Mouse (Mus musculus) gonadal fat pad, adult 2 months (tissue): ENCODE results near the gene Traip. TPM values are rescaled to one million over a fixed set of nuclear protein-coding genes. Genes with fewer than 3 reads are reported as not detected.

Experiments used
- DNase-seq: peaks from one replicate; pipeline ENCODE4 v3.0.0-alpha.2; 2012; ENCODE audit warnings: low read depth
- polyA plus RNA-seq: library from polyadenylated mRNA; depleted of rRNA; stranded (reverse); fragments of >200 nt; gene quantifications from 2 replicates; pipeline ENCODE4 v1.2.3, GENCODE M21; 2012

Traip gene
- polyA plus RNA-seq, 1 experiment: 0.81 TPM

DNA sequence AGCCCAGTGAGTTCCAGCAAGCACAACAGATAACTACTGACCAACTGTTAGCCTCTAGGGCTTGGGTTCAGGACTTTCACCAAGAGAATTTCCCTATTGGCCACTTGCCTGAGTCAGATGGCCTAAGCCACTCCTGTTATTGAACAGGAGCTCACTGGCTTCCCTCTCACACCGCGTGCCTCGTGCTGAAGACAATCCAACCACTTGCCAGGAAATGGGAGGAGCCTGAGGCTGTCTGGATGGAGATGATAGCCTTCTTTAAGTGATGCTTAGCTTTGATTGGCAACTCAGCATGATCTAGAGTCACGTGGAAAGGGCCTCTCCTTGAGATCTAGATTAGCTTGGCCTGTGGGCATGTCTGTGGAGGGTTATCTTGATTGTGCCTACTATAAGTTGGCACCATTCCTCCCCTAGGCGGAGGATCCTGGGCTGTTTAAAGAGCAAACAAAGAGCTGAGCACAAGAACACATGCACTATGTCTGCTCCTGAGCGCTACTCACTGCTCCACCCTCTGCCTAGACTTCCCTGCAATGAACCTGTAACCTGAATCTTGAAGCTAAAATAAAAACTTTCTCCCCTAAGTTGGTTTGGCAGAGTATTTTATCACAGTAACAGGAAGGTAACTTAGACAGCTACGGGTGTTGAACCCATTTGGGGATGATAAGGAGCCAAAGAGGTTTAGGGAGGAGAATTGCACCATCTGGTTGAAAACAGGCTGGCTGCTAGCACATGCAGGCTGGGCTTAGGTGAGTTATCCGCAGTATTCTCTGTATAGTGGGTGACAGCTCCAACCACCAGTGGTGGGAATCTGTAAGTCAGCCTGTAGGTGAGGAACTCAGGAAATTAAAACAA is 22.0 kb downstream of the Traip start:
- DNase-seq: no peak

GRCm38 (mm10) chr9:107974491-107975171 is 24.7 kb downstream of the Traip start:
- no peak for DNase-seq

DNA sequence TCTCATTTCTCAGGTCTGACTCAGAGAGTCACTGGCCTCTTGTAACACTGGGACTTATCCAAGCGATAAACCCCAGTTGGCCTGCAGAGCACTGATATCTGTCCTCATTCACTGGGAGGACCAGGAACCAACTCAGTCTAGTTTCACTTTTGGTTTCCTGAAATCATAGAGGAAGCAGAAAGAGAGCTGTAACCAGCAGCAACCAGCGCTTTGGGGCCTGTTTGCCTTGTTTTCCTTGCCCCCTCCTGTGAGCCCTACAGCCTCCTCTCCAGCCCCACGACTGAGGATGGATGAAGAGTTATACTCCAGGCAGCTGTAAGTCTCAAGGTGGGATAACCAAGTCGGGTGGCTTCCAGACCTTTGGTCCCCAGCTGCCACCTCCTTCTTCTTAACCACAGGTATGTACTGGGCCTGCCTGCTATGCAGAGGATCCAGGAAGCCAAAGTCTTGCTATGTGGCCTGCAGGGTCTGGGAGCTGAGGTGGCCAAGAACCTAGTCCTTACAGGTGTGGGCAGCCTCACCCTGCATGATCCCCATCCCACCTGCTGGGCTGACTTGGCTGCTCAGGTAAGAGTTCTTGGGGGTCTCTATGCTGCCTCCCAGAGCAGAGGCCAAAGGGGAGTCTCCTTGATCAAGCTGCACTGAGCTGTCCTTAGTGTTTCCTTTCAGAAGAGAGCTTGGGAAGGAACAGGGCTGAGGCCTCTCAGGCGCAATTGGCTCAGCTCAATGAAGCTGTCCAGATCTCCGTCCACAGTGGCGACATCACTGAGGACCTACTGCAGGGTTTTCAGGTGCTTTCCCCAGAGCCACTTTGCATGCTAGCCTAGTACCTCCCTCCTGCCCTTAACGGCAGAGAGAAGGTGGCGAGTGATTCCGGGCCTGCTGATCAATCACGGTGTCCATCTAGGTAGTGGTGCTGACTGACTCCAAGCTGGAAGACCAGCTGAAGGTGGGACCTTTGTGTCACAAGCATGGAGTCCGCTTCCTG is 25.8 kb downstream of the Traip start, which contains the start of gene Uba7:
Gene Uba7, plus strand, starts transcription at position 107 of the 988 bp plus-strand sequence.
- no peak for DNase-seq

- DNase-seq: no peak
Measured at GRCm38 (mm10) chr9:107978815-107979214, 28.9 kb downstream of the Traip start.

- DNase-seq: no peak
Measured at GRCm38 (mm10) chr9:107981684-107982605, 32.0 kb downstream of the Traip start.

DNA sequence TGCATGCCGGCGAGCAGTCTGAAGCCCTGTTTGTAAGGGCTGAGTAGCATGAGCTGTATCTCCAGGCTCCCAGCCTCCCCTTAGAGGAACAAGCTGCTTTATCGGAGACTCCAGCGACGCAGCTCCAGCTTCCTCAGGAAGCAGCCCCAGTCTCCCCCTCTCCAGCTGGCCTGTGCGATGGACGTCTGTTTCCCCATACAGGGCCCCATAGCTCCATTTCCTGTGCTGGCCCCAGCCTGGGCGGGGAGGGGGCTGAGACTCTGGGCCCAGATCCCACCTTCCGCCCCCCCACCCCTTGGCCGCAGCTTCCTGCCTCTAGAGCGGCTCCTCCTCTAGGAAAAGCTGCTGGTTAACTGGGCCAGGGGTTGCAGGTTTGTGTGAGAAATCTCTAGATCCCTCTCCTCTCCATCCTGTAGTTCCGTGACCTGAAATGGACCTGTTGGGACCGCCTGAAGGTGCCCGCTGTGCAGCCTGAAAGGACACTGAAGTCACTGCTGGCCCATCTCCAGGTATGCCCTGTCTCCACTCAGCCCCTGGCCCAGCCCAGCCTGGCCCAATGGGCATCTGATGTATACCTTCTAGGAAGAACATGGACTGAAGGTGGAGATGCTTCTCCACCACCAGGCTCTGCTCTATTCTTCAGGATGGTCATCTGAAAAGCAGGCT is 32.9 kb downstream of the Traip start, which contains the start of gene Gm20661:
Gene Gm20661, plus strand, starts transcription at position 378 of the 666 bp plus-strand sequence.
- DNase-seq: no peak

DNA sequence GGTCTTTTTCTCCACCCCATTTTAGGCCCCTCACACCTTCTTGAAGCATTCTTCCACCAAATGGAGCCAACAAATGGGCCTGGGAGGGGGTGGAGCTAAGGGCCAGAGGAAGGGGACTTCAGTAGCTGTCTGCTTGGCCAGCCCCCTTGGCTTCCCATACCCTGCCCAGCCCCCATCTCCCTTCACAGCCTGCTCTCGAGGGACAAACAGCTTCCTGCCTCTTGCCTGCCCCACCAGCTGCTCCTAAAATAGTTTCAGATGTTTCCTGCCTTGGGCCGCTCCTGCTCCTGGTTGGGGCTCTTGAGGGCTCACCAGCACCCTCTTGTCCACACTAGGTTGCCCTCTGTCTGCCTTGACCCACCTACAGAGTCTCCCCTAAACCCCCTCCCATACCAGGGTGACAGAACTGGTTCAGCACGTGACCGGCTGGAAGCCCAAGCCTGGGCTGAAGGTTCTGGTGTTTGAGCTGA is 33.5 kb downstream of the Traip start:
- no peak for DNase-seq

DNA sequence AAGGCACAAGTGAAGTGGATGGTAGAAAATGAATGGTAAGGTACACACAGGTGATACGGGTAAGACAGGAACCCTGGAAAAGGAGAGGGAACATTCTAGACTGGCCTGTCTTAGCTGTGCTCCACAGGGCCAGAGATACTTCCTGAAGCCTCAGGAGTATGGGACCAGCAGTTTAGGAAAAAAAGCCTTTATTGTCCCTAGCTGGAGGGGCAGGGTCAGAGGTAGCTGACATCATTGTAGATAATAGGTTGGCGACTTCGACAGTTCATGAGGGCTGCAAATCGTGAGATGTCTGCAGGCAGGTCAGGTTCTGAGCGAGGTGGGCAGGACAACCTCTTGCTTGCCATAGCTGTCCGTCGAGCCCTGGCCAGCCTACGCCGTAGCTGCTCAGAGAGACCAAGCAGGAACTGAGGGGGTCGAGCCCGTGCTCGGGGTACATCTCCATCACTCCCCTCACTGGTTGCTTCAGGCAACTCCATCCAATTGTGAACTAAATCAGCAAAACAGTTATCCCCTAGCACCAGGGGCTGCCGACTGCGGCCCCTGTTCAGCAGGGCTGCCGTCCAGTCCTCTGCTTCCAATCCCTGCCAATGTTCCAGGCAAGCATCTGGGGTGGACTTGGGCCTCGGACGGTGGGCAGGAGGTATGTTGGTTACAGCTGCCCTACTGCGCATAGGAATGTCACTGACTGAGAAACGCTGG is 34.3 kb downstream of the Traip start:
- no peak for DNase-seq

DNA sequence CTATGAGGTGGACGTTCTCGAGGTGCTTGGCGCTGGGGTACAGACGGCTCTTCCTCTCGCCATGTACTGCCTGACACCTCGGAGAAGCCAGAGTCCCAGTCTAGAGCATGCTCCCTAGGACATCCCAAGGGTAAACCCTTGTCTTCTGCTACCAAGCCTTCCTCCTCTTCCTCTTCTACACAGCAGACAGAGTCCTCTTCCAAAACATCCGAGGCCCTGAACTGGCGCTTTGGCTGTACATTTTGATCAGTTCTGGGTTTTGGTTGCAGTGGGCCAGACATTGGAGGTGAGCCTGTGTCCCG is 34.8 kb downstream of the Traip start:
- DNase-seq: no peak

DNA sequence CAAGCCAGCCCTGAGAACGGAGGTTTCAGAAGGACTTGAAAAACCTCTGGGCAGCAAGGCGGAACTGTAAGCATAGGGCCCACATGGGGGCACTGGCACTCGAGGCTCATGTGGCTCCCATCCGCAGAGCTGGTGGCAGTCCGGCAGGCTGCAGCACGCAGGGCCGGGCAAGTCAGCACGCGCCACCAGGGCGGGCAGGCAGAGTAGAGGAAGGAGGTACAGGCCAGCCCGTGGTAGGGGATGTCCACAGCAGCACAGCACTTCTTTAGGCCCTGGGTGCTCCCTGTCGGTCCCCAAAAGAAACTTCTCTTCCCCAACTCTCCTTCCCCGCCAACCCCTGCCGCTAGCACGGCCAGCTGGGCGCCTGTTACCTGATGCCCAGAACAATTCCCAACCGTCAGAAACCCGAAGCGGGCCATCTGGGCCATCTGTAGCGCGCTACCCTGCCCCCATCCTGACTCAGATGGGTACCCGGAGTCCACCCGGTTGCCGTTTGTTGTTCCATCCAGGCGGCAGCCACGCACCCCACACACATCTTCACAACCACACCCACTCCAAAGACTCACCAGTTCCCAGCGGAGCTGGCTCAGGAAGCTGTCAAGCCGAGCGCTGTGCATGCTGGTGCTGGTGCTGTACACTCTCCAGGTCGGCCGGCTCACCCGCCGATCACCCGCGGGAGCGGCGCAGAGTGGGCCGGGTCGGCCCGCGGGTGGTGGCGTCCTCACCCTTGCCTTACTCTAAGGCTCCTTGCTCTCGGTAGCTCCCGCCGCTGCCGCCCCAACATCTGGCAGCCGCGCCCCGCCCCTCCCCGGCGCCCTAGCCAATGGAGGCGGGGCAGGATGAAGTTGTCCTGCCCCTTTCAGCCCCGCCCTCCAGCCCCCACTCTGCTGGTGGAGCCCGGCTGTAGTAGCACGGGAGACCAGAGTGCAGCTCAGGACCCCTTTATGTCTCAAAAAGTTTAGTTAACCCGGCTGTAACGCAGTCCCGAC is 35.5 kb downstream of the Traip start, which contains the start of gene Inka1:
Gene Inka1, minus strand, starts transcription at position 749 of the 989 bp plus-strand sequence.
- DNase-seq: no peak

- no peak for DNase-seq
Measured at GRCm38 (mm10) chr9:107986376-107986775, 36.4 kb downstream of the Traip start.

DNA sequence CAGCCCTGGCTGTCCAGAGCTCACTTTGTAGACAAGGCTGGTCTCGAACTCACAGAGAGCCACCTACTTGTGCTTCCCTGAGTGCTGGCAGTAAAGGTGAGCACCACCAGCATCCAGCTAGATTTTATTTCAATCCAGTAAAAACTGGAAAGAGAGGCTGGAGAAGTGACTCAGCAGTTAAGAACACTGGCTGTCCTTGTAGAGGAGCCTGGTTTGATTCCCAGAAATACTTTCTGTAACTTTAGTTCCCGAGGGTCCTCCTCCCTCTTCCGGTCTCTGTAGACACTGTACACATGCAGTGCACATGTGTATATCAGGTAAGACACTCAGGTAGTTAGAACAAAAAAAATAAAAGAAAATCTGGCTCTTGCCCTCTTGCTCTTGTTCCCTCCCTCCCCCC is 38.0 kb downstream of the Traip start:
- DNase-seq: no peak

DNA sequence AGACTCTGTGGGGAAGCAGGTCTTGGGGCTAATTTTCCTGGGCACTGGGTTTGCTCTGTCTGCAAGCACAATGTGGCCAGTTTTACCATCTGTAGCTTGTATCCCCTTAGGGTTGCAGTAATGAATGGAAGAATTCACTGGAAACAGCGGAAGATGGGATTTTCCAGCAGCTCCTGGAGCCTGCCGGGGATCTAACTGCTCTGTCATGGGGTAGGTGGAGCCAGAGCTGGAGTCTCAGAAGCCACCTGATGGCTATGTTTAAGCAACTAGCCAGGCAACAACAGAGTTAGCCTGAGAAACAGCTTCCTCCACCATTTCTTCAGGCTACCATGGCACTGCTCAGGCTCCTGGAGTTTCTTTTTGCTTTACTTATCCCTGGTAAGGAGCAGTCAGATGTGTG is 42.3 kb downstream of the Traip start, which contains the start of gene Cdhr4:
Gene Cdhr4, plus strand, starts transcription at position 301 of the 400 bp plus-strand sequence.
- DNase-seq: no peak

GRCm38 (mm10) chr9:107993013-107993412 is 43.1 kb downstream of the Traip start:
- DNase-seq: no peak

GRCm38 (mm10) chr9:107994464-107994863 is 44.5 kb downstream of the Traip start:
- DNase-seq: no peak

DNA sequence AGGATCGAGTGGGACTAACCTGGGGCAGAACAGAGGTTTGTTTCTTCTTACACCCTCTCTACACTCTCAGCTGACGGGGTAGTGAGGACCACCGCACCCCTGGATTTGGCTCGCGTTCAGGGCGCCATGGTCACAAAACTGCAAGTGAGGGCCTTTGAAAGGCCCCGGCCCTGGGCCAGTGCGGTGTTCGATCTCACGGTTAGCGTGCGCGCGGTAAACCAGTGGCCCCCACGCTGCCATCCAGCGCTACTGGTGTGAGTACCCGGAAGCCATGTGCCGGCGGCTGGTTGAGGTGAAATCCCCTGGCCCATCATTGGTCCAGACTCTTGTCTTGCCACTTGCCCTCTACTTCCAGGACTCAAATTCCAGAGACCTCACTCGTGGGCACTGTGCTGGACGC is 45.6 kb downstream of the Traip start:
- no peak for DNase-seq

- no peak for DNase-seq
Measured at GRCm38 (mm10) chr9:107996049-107996448, 46.1 kb downstream of the Traip start, which contains the start of gene Gm20662. Gene Gm20662, plus strand, starts transcription at chr9:107996349.
